Mouse (Mus musculus) brain, embryonic 18.5 days (tissue): ENCODE data around the gene Ttll12.

Source experiments
- DNase-seq: peaks from one replicate; pipeline ENCODE4 v3.0.0-alpha.2; 2012; ENCODE audit warnings: low read depth, low spot score

Gene Ttll12

DNA sequence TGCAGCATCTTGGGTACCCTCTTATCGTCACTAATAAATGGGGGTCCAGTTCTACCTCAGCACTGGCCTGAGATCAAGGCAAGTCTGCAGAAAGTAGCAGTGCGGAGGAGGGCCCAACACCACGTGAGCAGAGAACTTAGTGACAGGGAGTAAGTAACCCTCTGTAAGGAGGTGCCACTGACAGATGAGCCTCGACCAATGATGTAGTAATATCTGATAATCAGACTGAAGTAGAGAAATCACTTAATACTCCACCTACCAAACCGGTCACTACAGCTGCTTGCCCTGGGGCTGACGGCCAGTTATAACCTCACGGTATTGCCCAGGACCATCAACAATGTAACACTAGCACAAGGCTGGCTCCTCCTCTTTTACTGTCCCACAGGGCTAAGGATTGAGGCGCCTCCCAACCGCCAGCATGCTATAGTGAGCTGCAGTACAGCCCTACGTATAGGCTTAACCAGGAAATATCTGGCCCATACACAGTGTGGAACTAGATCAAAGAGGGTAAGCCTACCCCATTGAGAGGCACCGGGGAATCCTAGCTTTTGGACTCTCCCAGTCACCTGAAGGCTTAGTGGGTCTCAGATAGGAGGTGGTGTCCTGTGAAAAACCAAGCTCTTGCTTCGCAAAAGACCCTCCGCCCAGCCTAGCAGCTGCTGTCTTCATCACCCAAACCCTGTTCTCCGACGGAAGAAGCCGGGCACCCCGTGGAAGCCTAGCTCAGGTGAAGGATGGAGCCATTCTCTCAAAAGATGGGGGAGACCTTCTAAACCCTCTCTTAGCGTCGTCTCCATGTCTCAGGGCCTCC lies 1.1 kb downstream of the Ttll12 start:
- DNase-seq, result no peak

DNA sequence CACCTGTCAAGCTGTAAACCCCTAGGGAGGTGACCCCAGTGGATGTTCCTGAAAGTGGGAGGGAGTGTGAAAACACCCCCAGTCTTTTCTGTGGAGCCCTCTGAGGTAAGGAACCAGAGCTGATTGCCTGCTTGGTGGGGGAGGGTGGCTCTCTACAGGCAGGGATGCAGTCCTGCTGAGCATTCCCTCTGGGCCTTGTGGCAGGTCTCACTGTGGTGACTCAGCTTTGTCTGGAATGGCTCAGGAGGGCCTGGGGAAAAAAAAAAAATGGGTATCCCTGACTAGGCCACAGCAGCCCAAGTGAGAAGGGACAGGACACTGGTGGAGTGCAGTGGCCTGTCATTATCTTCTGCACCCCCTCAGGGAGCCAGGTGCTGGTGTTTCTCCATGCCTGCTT lies 1.8 kb downstream of the Ttll12 start:
- DNase-seq, result no peak

DNA sequence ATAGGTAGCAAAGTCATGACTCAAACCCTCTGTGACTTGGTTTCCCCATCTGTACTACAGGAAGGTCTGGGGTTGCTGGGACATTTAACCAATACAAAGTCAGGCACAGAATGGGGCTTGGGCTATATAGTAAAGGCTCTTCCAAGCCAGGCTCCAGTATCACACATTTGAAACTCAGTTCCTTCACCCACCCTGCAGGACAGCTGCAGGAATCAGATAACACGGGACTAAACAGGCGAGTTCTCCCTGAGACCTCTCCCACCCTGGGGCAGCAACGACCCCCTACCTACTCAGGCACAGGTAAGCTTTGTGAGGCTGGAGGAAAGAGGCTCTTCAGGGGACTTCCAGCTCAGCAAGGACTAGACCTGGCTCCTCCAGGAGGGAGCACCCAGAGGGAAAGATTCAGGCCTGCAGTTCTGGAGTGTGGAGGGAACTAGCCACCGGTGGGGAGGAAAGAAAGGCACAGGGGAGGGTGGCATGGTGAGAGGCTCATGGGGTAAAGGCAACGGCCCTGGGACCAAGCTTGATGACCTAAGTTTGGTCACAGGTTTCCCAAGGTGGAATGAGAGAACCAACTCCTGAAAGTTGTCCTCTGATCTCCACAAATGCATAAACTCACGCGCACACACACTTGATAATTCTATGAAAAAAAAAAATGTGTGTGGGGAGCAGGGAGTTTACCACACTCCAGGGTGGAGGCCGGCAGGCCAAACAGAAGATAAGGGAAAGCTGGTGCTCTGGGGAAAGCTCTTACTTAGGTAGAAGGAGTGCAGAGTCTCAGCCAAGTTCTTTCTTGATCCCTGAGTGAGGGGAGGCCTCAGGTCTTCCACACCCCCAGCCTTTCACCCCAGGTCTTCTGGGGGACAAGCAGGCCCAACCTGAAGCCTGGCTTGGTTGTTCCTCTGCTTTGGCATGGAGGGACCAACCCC lies 2.4 kb downstream of the Ttll12 start:
- DNase-seq, result no peak

DNA sequence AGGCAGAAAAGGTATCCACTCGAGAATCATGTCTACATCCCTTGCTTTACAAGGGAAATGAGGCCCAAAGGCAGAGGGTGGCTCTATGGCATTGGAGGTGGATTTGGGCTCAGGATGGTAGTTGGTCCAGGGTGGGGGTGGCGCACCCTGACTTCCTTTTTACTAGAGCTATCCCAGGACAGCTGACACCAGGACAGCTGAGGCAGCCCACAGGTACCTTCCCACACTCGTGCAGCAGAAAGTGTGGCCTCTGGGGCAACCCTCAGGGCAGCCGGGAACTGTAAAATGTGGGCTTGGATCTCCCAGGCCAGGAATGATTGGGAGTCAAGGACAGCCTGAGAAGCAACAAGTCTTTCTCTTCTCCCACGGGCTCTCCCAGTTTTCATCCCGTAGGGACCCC lies 3.2 kb downstream of the Ttll12 start:
- no peak for DNase-seq

DNA sequence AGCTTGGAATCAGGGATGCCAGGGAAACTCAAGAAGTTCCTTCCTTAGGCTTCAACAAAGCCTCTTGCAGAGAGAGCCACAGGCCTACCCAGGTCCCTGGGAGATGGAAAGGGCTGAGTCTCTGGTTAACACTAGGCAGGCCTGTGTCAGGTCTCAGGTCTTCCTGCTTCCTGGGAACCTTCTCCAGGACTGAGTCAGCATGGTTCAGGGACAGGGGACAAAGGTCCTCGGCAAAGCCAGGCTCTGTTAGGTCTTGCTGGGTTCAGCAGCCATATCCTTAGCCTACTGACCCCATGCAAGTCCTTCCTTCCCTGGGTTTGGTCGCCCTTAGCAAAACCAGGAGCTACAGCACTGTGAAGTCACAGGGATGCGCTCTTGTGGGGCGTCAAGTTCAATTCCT lies 4.1 kb downstream of the Ttll12 start:
- DNase-seq, result no peak

DNA sequence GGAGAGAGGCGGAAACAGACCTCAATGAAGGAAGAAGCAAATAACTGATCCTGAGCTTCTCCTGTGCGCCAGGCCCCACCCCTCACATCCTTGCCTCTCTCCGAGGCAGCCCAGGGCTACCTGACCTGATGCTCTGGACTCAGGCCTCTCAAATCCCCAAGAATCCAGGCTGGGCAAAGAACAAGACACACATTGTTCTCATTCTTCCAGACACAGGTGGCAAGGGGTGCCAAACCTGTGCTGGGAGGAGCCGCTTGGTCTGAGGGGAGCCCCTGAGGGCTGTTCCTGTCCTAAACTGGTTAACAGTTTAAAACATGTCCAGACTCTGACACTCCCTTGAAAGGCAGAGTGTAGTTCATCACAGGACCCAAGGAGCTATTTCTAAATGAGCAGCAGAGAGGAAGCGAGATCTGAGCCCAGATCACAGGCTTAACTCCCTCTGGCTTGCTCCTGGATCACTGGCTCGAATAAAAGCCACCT lies 10.2 kb downstream of the Ttll12 start:
- DNase-seq, result no peak

DNA sequence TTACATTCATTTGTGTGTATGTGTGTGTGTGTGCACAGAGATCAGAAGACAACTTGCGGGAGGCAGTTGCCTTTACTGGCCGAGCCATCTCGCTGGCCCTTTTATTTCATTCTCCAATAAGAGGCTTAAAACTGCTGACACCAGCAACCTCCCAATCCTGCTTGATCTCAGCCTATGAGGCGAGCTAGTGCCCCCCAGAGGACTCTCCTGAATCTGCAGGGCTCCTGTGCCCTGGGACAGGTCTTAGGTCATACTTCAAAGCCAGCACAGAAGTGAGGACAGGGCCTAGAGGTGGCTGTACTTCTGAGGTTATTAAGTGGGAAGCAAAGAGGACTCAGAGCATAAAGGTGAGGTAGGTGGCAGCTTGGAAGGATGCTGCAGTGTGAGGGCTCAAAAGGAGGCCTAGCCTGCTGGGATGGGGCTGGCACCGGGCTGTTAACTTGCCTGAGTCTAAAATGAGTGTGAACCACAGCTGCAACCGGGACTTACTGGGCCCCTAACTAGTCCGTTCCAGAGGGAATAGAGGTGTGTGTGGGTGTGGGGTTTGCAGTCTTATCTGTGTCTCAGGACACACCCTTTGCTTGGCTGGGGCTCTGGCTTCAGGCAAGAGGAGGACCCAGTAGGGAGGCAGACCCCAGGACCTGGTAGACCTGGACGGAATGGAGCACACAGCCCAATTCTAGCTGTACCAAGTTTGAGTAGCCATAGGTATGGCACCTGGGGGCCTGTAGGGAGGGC lies 11.4 kb downstream of the Ttll12 start:
- DNase-seq, result no peak

DNA sequence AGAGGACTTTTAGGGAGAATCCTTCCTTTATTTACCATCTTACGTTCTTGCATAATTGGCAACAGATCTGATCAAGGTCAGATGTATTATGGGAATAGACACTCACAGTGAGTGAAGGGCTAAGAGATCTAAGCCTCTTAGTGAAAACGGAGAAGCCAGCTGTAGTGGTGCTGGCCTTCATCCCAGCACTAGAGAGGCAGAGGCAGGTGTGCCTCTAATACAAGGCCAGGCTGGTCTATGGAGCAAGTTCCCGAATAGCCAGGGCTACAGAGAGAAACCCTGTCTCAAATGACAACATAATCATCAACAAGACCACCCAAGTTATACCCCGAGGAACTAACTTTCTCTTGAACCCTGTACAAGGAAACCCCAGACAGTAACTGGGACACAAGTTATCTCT lies 12.0 kb downstream of the Ttll12 start:
- no peak for DNase-seq

DNA sequence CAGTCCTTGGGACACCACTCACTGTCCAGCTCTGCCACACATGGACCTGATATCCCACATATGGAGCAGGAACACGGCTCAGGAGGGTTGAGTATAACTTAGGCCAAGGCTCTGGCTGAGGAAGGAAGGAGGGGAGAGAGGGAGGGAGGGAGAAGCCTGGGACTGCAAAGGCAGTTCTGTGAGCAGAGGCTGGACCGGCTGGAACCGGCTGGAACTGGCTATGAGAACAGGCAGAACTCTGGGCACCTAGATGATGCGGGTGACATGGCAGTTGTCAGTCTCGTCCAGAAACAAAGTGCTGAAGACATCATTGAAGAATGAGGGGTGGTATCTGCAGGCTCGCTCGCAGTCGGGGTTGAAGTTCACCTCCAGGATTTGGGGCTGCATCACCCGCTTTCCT lies 18.3 kb downstream of the Ttll12 start:
- DNase-seq, result no peak

DNA sequence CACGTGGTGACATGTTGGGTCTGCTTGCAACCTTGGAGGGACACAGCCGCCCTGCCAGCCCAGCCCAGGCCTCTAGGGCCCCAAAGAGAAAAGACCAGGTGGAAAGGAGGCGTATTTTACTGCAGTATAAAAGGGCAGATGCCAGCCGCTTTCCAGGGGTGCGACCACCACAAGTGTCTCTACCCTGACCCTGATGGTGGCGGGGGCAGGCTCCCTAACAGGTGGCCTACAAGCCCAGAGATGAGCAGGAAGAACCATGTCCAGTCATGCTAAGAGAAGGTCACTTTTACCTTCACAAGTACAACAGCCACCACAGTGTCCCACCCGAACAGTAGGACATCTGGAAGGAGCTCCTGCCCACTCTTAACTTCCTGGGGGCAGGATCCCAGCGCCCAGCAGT lies 19.4 kb downstream of the Ttll12 start:
- no peak for DNase-seq

DNA sequence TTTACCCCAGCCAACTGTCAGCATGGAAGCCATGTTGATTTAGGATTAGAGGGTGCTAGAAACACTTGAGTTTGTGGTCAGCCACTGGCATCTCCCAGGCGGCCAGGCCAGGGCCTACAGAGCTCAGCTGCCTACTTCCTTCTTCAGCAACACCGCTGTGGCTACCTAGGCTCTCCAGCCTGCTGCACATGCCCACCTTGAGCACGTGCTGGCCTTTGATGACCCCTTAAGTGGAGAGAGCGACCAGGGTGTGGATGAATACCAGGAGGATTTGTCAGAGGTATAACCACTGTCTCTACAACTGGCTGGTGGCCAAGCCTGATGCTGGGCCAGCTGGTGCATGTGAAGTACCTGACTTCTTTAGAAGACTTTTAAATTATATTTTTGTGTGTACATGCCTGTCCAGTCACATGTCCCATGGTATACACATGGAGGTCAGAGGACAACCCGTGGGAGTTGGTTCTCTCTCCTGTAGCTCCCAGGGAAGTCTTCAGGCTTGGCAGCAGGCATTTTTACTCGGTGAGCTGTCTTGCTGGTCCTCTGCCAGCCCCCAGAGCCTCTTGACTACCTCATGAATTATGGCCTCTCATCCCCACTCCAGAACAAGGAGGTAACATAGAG lies 20.1 kb downstream of the Ttll12 start:
- no peak for DNase-seq

DNA sequence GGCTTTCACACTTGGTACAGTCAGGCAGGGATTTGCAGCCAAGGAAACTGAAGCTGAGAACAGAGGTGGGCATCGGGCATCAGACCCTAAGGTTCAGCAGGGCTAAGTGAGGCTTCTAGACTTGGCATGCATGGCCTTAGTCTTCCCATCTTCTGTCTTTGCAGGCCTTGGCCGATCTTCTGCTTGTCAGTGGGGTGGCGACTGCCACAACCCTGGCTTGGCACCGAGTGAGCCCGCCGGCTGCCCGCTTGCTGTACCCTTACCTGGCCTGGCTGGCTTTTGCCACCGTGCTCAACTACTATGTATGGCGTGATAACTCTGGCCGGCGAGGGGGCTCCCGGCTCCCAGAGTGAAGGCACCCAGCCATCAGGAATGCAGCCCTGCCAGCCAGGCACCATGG lies 21.4 kb downstream of the Ttll12 start:
- no peak for DNase-seq

DNA sequence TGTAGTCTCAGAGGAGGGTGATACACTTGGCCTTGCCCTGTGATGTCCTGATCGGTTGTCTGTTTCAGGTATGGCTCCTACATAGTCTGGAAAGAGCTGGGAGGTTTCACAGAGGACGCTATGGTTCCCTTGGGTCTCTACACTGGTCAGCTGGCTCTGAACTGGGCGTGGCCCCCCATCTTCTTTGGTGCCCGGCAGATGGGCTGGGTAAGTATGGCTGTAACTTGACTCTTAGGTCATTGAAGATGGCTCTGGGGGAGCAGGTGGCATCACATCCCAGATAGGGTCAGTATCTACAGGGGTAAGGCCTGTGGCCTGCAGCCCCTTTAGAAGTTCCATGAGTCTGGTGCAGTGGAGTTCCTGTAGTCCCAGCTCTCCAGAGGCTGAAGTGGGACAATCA lies 22.8 kb downstream of the Ttll12 start:
- no peak for DNase-seq

DNA sequence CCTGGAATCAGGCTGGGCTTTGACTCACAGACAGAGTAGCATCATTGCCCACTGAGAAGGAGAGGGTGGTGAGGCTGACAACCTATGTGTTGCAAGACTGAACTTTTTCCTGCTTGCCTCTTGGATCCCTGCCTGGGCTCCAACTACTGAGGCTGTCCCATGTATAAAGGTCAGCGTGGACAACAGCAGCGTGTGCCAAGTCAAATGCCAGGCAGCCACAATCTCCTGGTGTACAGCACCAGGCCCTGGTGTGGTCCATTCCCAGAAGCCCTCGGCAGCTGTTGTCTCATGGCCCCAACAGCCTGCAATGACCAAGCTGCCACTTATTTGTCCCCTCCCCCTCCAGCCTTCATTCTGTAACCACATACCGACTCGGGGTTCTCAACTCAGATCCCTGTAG lies 23.3 kb downstream of the Ttll12 start:
- no peak for DNase-seq

DNA sequence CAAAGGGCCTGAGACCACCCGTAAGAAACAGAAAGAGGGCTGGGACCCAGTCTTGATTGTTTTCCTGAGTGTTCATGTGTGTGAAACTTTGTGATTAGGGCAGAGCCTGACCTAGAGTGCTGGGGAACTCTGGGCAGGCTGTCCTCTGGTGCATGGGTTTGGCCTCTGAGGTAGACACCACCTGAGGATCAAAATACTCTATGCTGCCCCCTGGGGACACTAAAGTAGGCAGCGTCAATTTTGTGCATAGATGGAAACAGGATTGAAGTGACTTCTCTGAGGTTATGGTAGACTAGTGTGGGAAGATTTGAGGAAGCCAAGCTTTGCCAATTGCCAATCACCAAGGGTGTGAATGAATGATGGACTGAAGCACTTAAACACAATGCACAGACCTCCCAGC lies 24.3 kb downstream of the Ttll12 start:
- DNase-seq, result no peak

DNA sequence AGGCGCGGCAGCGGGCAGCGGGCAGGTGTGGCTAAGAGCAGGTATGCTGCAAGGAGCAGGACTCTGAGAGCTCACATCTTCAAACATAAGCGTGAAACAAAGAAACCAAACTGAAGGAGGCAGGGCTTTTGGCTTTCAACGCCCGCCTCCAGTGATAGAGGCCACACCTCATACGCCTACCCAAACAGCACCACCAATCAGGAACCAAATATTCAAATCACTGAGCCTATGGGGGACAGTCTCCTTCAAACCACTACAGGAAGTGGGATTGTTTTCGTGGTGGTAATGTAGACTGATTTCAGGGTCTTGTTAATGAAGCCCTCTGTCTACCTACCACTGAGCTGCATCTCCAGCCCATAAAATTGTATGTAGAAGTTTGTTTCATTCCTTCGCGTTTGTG lies 25.3 kb downstream of the Ttll12 start:
- no peak for DNase-seq

DNA sequence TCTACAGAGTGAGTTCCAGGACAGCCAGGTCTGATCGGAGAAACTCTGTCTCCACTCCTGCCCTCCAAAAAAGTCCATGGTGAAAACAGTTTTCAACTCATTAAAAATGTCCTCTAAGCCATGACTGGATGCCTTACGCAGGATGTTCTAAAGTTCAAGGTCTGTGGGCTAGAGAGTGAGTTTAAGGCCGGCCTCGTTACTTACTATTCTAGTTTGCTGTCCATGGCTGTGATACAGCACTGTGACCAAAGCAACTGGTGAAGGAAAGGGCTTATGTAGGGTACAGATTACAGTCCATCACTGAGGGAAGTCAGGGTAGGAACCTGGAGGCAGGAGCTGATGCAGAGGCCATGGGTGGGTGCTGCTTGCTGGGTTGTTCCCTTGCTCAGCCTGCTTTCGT lies 26.4 kb downstream of the Ttll12 start:
- no peak for DNase-seq

DNA sequence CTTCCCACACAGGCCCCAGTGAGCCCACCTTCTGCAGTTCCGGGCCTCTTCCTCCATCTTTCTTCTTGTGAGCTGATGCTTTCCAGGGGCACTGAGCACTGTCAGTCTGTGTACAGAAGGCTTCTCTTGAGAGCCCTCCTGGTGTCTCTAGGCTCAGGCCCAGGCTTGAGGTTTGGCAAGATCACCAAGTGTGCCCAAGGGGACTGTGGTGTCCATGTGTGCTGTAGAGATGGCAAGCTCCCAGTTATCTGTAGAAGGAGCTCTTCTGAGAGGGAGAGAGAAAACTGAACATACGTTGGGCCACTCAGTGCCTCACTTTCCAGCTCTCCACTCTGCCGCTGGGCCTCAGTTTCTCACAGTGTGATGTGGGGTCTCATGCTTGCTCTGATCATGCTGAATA lies 27.2 kb downstream of the Ttll12 start:
- no peak for DNase-seq

DNA sequence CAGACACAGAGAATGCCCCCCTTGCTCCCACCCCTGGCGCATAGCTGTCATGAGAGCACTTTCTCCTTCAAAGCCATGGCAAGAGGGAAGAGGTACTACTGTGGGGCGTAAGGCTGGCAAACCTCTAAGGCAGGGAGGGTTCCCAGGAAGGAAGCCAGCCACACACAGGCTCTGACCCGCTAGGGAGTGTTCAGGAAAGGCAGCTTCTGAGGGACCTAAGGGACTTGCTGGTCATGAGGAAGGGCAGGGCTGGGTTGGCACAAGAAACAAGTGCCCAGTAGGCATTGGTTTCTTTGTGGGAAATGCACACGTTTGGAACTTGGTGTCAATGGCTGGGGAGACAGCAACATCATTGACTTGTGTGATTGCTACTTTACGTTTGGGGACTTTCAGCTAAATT lies 29.0 kb downstream of the Ttll12 start:
- DNase-seq, result no peak

DNA sequence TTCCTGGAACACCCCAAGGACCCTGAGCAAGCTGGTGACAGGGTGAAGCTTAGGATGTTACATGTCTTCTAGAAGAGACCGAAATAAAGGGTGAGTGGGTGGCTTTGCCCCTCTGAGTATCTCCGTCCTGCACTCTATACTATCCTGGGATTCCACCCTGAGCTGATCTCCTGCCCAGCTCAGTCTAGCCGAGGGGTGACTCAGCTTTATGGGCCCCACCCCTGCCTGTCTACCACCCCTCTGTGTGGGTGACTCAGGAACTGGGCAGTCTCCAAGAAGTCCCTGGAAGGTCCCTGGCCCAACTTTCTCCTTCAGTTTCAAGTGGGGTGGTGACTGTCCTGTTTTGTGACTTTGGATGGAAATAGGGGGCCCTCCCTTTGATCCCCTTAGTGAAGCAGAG lies 29.5 kb downstream of the Ttll12 start:
- no peak for DNase-seq

DNA sequence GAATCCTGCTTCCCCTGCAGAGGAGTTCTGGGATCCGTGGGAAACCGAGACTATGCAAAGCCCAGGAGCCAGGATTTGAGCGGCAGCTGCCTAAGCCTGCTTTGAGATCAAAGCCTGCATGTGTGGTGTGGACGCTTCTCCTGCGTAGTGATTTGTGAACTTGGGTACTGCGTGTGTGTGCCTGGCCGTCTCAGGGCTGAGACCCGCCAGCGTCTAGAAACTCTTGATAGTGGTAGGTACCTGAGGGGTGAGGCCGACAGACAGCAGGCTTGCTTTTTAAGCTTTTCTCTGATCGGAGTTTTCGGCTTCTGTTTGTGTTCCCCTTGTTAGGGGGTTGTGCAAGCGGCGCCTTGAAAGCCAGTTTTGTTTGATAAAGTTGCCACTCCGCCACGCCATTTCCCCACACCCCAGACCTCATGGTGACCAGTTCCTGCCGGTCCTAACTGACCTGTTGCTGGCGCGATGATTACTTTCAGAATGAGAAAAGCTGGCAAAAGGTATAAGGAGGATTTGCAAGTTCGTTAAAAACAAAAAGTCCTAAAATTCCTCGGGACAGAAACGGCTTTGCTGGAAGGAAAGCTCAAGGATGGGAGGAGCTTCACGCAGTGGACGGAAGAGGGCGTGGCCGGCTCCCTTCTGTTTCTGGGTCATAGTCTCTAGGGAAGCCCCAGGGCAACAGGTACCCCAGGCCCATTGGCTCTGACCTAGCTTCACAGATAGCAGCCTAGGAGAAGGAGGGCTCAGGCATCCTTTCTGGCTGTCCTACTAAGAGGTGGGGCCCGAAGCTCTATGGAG lies 30.9 kb downstream of the Ttll12 start:
- no peak for DNase-seq
